Mouse (Mus musculus) adrenal gland (tissue): ENCODE measurements around the gene Lrrk2.

Experiments
- intact Hi-C: fragments of 180-260 bp; cut with DNase I; formaldehyde crosslinking; loops from one replicate; pipeline ENCODE4 v1.15.1; 2025

Gene Lrrk2

GRCm38 (mm10) chr15:91685880-91686563, 13.0 kb downstream of the Lrrk2 start:
- intact Hi-C loops: no loop called here

GRCm38 (mm10) chr15:91690648-91691047, 17.7 kb downstream of the Lrrk2 start:
- intact Hi-C loops: no loop called here

GRCm38 (mm10) chr15:91693051-91693450, 20.1 kb downstream of the Lrrk2 start:
- intact Hi-C loops: no loop called here

GRCm38 (mm10) chr15:91693856-91694255, 20.9 kb downstream of the Lrrk2 start:
- intact Hi-C loops: no loop called here

- intact Hi-C loops: no loop called here
These were observed 27.9 kb downstream of the Lrrk2 start for GRCm38 (mm10) chr15:91700841-91701240.

- intact Hi-C loops: no loop called here
These were observed 30.2 kb downstream of the Lrrk2 start for GRCm38 (mm10) chr15:91702991-91703715.

GRCm38 (mm10) chr15:91704091-91704490, 31.1 kb downstream of the Lrrk2 start:
- intact Hi-C loops: no loop called here

- intact Hi-C loops: no loop called here
These were observed 36.5 kb downstream of the Lrrk2 start for GRCm38 (mm10) chr15:91709207-91710130.

- intact Hi-C loops: no loop called here
These were observed 62.4 kb downstream of the Lrrk2 start for GRCm38 (mm10) chr15:91735216-91735922.

- intact Hi-C loops: no loop called here
These were observed 64.0 kb downstream of the Lrrk2 start for GRCm38 (mm10) chr15:91736791-91737533.

GRCm38 (mm10) chr15:91738808-91739207, 65.8 kb downstream of the Lrrk2 start:
- intact Hi-C loops: no loop called here

- intact Hi-C loops: no loop called here
These were observed 72.5 kb downstream of the Lrrk2 start for GRCm38 (mm10) chr15:91745501-91745900.

- intact Hi-C loops: loop anchor here (5.0 kb wide), 1 partner anchor 275 kb away; no protein-coding TSS in a partner anchor
These were observed 79.1 kb downstream of the Lrrk2 start for GRCm38 (mm10) chr15:91752111-91752510.

GRCm38 (mm10) chr15:91753378-91754080, 80.6 kb downstream of the Lrrk2 start:
- intact Hi-C loops: loop anchor here (2.0 to 5.0 kb wide), 2 partner anchors 145 to 276 kb away; no protein-coding TSS in a partner anchor

- intact Hi-C loops: loop anchor here (2.0 to 5.0 kb wide), 2 partner anchors 146 to 277 kb away; no protein-coding TSS in a partner anchor
These were observed 81.6 kb downstream of the Lrrk2 start for GRCm38 (mm10) chr15:91754546-91754945.

- intact Hi-C loops: loop anchor here (2.0 to 5.0 kb wide), 2 partner anchors 147 to 453 kb away; no protein-coding TSS in a partner anchor
These were observed 82.8 kb downstream of the Lrrk2 start for GRCm38 (mm10) chr15:91755756-91756155.

GRCm38 (mm10) chr15:91772041-91772440, 99.1 kb downstream of the Lrrk2 start:
- intact Hi-C loops: no loop called here

GRCm38 (mm10) chr15:91779166-91779565, 106.2 kb downstream of the Lrrk2 start:
- intact Hi-C loops: no loop called here

GRCm38 (mm10) chr15:91781172-91781571, 108.2 kb downstream of the Lrrk2 start:
- intact Hi-C loops: no loop called here
